Mouse (Mus musculus): ENCODE results near the gene Cdh6. TPM values are rescaled to one million over a fixed set of nuclear protein-coding genes. Genes with fewer than 3 reads are reported as not detected.

The Cdh6 gene
- polyA plus RNA-seq, 1 experiment: 0.01 TPM

DNA sequence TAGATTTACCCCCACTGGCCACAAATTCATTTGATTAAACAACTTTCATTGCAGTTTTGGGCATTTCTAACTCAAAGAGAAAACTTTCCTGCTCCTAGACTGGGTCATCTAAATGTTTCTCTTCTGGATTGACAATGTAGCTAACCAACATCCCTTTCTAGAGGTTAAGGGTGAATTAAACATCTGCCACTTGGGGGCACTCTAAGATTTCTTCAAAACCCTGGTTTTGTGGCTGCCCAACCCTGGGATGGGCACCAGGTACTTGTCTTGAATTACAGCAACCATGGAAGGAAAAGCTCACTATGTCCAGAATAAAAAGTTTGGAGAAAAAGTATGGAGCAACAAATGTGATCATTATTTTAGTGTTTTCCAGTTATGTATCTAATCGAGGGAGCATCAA, 39.4 kb downstream of the Cdh6 start:
- H3K4me3 ChIP-seq (ENCODE audit: control insufficient read depth, insufficient read depth, low read length): no peak overlapping the region
- no peaks in the 10 kb centered on the region for H3K27me3 ChIP-seq (ENCODE audit: control insufficient read depth, insufficient read depth, low read length)
- DNase-seq: no peak
- no peak for TF ChIP-seq CTCF (IDR thresholded peaks at IDR 0.05; ENCODE audit: borderline replicate concordance, control insufficient read depth, extremely low read depth, insufficient read depth, low read length, poor library complexity)
- TF ChIP-seq POLR2A (IDR thresholded peaks at IDR 0.05; ENCODE audit: control insufficient read depth, extremely low read depth, insufficient read depth, low read length, poor library complexity): no peak
- WGBS: 79% methylated on average over 1 of the region's 1 CpGs
- no peaks in the 10 kb centered on the region for H3K36me3 ChIP-seq (ENCODE audit: control insufficient read depth, insufficient read depth, low read length)
- no peaks in the 10 kb centered on the region for H3K4me1 ChIP-seq (replicated peaks; ENCODE audit: control insufficient read depth, insufficient read depth, low read length)
- H3K27ac ChIP-seq (ENCODE audit: control insufficient read depth, insufficient read depth, low read length): no peak overlapping the region

DNA sequence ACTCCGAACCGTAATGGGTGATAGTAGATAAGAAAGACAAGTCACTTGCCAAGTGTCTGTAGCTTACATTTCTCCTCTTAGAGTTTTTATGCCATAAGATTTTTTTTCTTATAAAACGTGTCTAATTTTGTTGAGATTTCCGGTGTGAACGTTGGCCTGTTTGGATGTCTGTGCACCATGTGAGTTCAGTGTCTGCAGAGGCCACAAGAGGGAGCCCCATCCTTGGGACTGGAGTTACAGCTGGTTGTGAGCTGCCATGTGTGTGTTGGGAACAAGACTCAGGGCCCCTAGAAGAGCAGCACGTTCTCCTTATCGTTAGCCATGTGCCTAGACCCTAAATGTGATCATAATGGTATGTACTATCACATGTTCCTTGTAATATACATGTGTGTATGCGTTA, 40.1 kb downstream of the Cdh6 start:
- Histone ChIP-seq H3K36me3 (ENCODE audit: control insufficient read depth, insufficient read depth, low read length) (no peaks in the 10 kb centered on the region), H3K4me3 (ENCODE audit: control insufficient read depth, insufficient read depth, low read length) (no peak overlapping the region), H3K4me1 (replicated peaks; ENCODE audit: control insufficient read depth, insufficient read depth, low read length) (no peaks in the 10 kb centered on the region), H3K27ac (ENCODE audit: control insufficient read depth, insufficient read depth, low read length) (no peak overlapping the region), H3K27me3 (ENCODE audit: control insufficient read depth, insufficient read depth, low read length) (no peaks in the 10 kb centered on the region)
- TF ChIP-seq POLR2A (IDR thresholded peaks at IDR 0.05; ENCODE audit: control insufficient read depth, extremely low read depth, insufficient read depth, low read length, poor library complexity) (no peak), CTCF (IDR thresholded peaks at IDR 0.05; ENCODE audit: borderline replicate concordance, control insufficient read depth, extremely low read depth, insufficient read depth, low read length, poor library complexity) (no peak)
- no peak for DNase-seq
- WGBS: 92% methylated on average over 8 of the region's 8 CpGs

DNA sequence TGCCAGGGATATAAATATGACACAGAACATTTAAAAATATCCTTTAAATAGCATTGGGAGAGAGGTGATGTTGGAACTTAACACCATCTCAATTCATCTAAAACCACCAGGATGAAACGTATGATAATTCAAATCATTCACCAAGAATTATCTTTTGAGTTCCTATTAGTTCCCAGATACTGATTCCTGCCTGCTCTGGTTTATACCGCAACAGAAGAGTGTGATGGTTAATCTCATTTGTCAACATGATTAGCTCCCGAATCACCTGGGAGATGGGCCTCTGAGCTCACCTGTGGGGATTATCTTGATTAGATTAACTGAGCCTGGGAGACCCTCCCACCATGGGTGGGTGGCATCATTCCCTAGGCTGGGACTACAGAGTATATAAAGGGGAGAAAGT, 41.0 kb downstream of the Cdh6 start:
- 93% methylated on average over 3 of the region's 3 CpGs for WGBS
- H3K27me3 ChIP-seq (ENCODE audit: control insufficient read depth, insufficient read depth, low read length): no peaks in the 10 kb centered on the region
- no peak for DNase-seq
- TF ChIP-seq POLR2A (IDR thresholded peaks at IDR 0.05; ENCODE audit: control insufficient read depth, extremely low read depth, insufficient read depth, low read length, poor library complexity): no peak
- no peak overlapping the region for H3K4me3 ChIP-seq (ENCODE audit: control insufficient read depth, insufficient read depth, low read length)
- no peaks in the 10 kb centered on the region for H3K36me3 ChIP-seq (ENCODE audit: control insufficient read depth, insufficient read depth, low read length)
- no peaks in the 10 kb centered on the region for H3K4me1 ChIP-seq (replicated peaks; ENCODE audit: control insufficient read depth, insufficient read depth, low read length)
- H3K27ac ChIP-seq (ENCODE audit: control insufficient read depth, insufficient read depth, low read length): no peak overlapping the region

DNA sequence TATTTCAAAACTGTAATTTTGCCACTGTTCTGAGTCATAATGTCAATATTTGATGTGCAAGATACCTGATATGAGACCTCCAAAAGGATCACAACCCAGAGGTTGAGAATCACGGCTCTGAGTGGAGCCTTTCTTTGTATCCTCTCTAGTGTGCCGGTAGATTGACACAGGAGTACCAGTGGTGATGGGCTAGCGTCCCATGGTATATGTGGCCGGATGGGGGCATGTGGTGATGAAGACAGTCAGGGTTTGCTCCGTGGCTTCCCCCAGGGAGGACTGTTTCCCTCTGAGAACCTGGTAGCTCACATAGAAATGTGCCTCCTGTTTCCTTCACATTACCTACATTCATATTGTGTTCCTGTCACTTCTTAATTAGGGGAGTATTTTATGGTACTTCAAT, 43.2 kb downstream of the Cdh6 start:
- DNase-seq: no peak
- WGBS: 89% methylated on average over 5 of the region's 5 CpGs
- no peak overlapping the region for H3K4me3 ChIP-seq (ENCODE audit: control insufficient read depth, insufficient read depth, low read length)
- H3K27ac ChIP-seq (ENCODE audit: control insufficient read depth, insufficient read depth, low read length): no peak overlapping the region
- H3K36me3 ChIP-seq (ENCODE audit: control insufficient read depth, insufficient read depth, low read length): no peaks in the 10 kb centered on the region
- TF ChIP-seq CTCF (IDR thresholded peaks at IDR 0.05; ENCODE audit: borderline replicate concordance, control insufficient read depth, extremely low read depth, insufficient read depth, low read length, poor library complexity): no peak
- no peak for TF ChIP-seq POLR2A (IDR thresholded peaks at IDR 0.05; ENCODE audit: control insufficient read depth, extremely low read depth, insufficient read depth, low read length, poor library complexity)
- no peaks in the 10 kb centered on the region for H3K4me1 ChIP-seq (replicated peaks; ENCODE audit: control insufficient read depth, insufficient read depth, low read length)
- no peaks in the 10 kb centered on the region for H3K27me3 ChIP-seq (ENCODE audit: control insufficient read depth, insufficient read depth, low read length)

DNA sequence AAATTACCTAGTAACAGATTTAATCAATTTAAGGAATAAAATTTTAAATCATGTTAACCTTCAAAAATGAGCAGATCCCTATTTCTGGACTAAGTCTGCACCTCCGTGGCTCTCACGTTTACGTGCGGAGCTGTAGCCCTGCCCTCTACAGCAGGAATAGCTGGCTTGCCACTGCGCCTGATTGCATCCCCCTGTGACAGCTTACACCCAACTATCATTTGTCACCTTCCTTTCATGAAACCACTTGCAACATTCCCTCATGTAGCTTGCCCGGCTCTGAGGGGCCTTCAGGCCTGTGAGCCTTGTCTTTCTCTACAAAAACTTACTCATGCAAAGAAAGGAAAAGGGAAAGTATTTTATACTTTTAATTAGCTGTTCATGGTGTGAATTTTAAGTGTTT, 73.1 kb downstream of the Cdh6 start:
- no peaks in the 10 kb centered on the region for H3K27me3 ChIP-seq (ENCODE audit: control insufficient read depth, insufficient read depth, low read length)
- H3K36me3 ChIP-seq (ENCODE audit: control insufficient read depth, insufficient read depth, low read length): no peaks in the 10 kb centered on the region
- H3K4me3 ChIP-seq (ENCODE audit: control insufficient read depth, insufficient read depth, low read length): no peak overlapping the region
- no peak for DNase-seq
- WGBS: 83% methylated on average over 6 of the region's 6 CpGs
- TF ChIP-seq CTCF (IDR thresholded peaks at IDR 0.05; ENCODE audit: borderline replicate concordance, control insufficient read depth, extremely low read depth, insufficient read depth, low read length, poor library complexity) (no peak), POLR2A (IDR thresholded peaks at IDR 0.05; ENCODE audit: control insufficient read depth, extremely low read depth, insufficient read depth, low read length, poor library complexity) (no peak)
- no peaks in the 10 kb centered on the region for H3K4me1 ChIP-seq (replicated peaks; ENCODE audit: control insufficient read depth, insufficient read depth, low read length)
- no peak overlapping the region for H3K27ac ChIP-seq (ENCODE audit: control insufficient read depth, insufficient read depth, low read length)

DNA sequence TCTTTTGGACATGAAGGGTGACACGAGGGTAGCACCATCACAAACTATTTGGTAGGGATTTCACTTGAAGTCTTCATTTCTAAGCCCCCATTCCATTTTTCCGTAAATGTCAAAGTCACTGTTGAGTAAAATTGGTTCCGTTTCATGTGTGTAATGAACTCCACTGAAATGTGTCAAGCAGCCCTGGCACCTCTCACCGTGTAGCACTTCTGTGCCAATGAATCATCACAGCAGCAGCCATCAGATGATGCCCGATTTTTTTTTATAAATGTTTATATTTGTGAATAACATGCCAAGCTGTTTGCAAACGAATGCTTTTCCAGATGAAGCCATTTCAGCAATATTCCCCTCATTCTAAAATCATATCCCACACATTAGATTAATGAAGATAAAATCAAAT, 75.6 kb downstream of the Cdh6 start:
- no peaks in the 10 kb centered on the region for H3K36me3 ChIP-seq (ENCODE audit: control insufficient read depth, insufficient read depth, low read length)
- WGBS: 87% methylated on average over 6 of the region's 6 CpGs
- no peak for TF ChIP-seq CTCF (IDR thresholded peaks at IDR 0.05; ENCODE audit: borderline replicate concordance, control insufficient read depth, extremely low read depth, insufficient read depth, low read length, poor library complexity)
- no peak for TF ChIP-seq POLR2A (IDR thresholded peaks at IDR 0.05; ENCODE audit: control insufficient read depth, extremely low read depth, insufficient read depth, low read length, poor library complexity)
- H3K27ac ChIP-seq (ENCODE audit: control insufficient read depth, insufficient read depth, low read length): no peak overlapping the region
- no peak overlapping the region for H3K4me3 ChIP-seq (ENCODE audit: control insufficient read depth, insufficient read depth, low read length)
- no peak for DNase-seq
- no peaks in the 10 kb centered on the region for H3K4me1 ChIP-seq (replicated peaks; ENCODE audit: control insufficient read depth, insufficient read depth, low read length)
- no peaks in the 10 kb centered on the region for H3K27me3 ChIP-seq (ENCODE audit: control insufficient read depth, insufficient read depth, low read length)

DNA sequence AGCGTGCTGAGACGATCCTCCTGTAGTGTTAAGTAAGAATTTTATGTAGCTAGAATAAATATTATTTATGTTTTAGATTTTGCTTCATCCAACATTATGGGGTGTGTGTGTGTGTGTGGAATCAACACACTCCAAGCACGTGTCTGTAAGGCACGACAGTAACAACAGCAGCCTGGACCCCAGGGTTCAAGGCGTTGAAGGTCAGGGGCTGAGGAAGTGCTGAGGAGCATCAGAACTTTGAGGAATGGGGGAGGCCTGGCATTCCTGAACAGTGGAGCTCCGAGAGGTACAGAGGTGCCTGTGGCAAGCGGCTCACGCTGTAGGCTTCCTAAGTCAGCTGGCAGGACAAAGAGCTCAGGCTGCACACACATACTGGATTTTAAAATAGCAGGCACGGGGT, 78.1 kb downstream of the Cdh6 start:
- no peaks in the 10 kb centered on the region for H3K36me3 ChIP-seq (ENCODE audit: control insufficient read depth, insufficient read depth, low read length)
- H3K27me3 ChIP-seq (ENCODE audit: control insufficient read depth, insufficient read depth, low read length): no peaks in the 10 kb centered on the region
- no peak for TF ChIP-seq CTCF (IDR thresholded peaks at IDR 0.05; ENCODE audit: borderline replicate concordance, control insufficient read depth, extremely low read depth, insufficient read depth, low read length, poor library complexity)
- TF ChIP-seq POLR2A (IDR thresholded peaks at IDR 0.05; ENCODE audit: control insufficient read depth, extremely low read depth, insufficient read depth, low read length, poor library complexity): no peak
- DNase-seq: no peak
- no peak overlapping the region for H3K4me3 ChIP-seq (ENCODE audit: control insufficient read depth, insufficient read depth, low read length)
- 86% methylated on average over 9 of the region's 9 CpGs for WGBS
- H3K4me1 ChIP-seq (replicated peaks; ENCODE audit: control insufficient read depth, insufficient read depth, low read length): no peaks in the 10 kb centered on the region
- H3K27ac ChIP-seq (ENCODE audit: control insufficient read depth, insufficient read depth, low read length): no peak overlapping the region
